Mouse (Mus musculus) CH12.LX (cell line): ENCODE results near the gene Sept10.

Source experiments
- BHLHE40 ChIP-seq: IDR thresholded peaks from 2 replicates; pipeline ENCODE4 v1.6.1; 2011; ENCODE audit warnings: mild to moderate bottlenecking, low read depth, low read length, improper control_type of control experiment
- CHD1 ChIP-seq: IDR thresholded peaks from 2 replicates; pipeline ENCODE4 v1.6.1; 2012; ENCODE audit warnings: low read depth, low read length, improper control_type of control experiment, inconsistent platforms
- CTCF ChIP-seq, 2 experiments: IDR thresholded peaks in 1 of 2; conservative IDR thresholded peaks in 1 of 2; 2 replicates each; pipeline ENCODE4 v1.5.1; 2011 to 2012; ENCODE audit warnings: low read depth in 2 of 2, low read length in 2 of 2, improper control_type of control experiment in 1 of 2, inconsistent platforms in 1 of 2, mild to moderate bottlenecking in 1 of 2, moderate library complexity in 1 of 2
- EP300 ChIP-seq: IDR thresholded peaks from 2 replicates; pipeline ENCODE4 v1.6.1; 2011; ENCODE audit warnings: low read length, improper control_type of control experiment
- NELFE ChIP-seq: IDR thresholded peaks from 2 replicates; pipeline ENCODE4 v1.6.1; 2011; ENCODE audit warnings: low read depth, low read length, improper control_type of control experiment
- POLR2A ChIP-seq: IDR thresholded peaks from 2 replicates; pipeline ENCODE4 v1.6.1; 2011; ENCODE audit warnings: low read depth, mild to moderate bottlenecking, improper control_type of control experiment, low read length
- USF1 ChIP-seq: IDR thresholded peaks from 2 replicates; pipeline ENCODE4 v1.6.1; 2014; ENCODE audit warnings: low read depth, mild to moderate bottlenecking, inconsistent platforms, low read length, improper control_type of control experiment

- no peak for TF ChIP-seq POLR2A
- TF ChIP-seq EP300, result no peak
- no peak for TF ChIP-seq CHD1
- no peak for TF ChIP-seq CTCF (conservative IDR thresholded peaks at IDR 0.05 in 1 of 2, IDR thresholded peaks at IDR 0.05 in 1 of 2; ENCODE audit: low read depth in 2 of 2, low read length in 2 of 2)
- TF ChIP-seq BHLHE40, result no peak
- TF ChIP-seq NELFE, result no peak
- no peak for TF ChIP-seq USF1
Observed at GRCm38 (mm10) chr10:59194891-59195290, 26.8 kb downstream of the Sept10 start.
